Mouse (Mus musculus) gonadal fat pad, adult 2 months (tissue): ENCODE data around the gene Pomt1. TPM values are rescaled to one million over a fixed set of nuclear protein-coding genes. Genes with fewer than 3 reads are reported as not detected.

Experiments used
- DNase-seq: peaks from one replicate; pipeline ENCODE4 v3.0.0-alpha.2; 2012; ENCODE audit warnings: low read depth
- polyA plus RNA-seq: library from polyadenylated mRNA; depleted of rRNA; stranded (reverse); fragments of >200 nt; gene quantifications from 2 replicates; pipeline ENCODE4 v1.2.3, GENCODE M21; 2012

Gene Pomt1
- polyA plus RNA-seq, 1 experiment: 27.7 TPM

- no peak for DNase-seq
Observed at GRCm38 (mm10) chr2:32221577-32221976, 14.8 kb upstream of the Pomt1 start.

- DNase-seq: no peak
Observed at GRCm38 (mm10) chr2:32222057-32222456, 14.3 kb upstream of the Pomt1 start.

- no peak for DNase-seq
Observed at GRCm38 (mm10) chr2:32235433-32235832, 957 bp upstream of the Pomt1 start.

- DNase-seq: no peak
Observed at GRCm38 (mm10) chr2:32236760-32237487, 534 bp downstream of the Pomt1 start.

- no peak for DNase-seq
Observed at GRCm38 (mm10) chr2:32237571-32237970, 1.2 kb downstream of the Pomt1 start.

- no peak for DNase-seq
Observed at GRCm38 (mm10) chr2:32238708-32239435, 2.5 kb downstream of the Pomt1 start.

GRCm38 (mm10) chr2:32240591-32240990 lies 4.2 kb downstream of the Pomt1 start:
- no peak for DNase-seq

- DNase-seq: no peak
Observed at GRCm38 (mm10) chr2:32242986-32243385, 6.6 kb downstream of the Pomt1 start.

- DNase-seq: no peak
Observed at GRCm38 (mm10) chr2:32246741-32247140, 10.4 kb downstream of the Pomt1 start.

GRCm38 (mm10) chr2:32248377-32249361 lies 12.3 kb downstream of the Pomt1 start:
- DNase-seq: no peak

- no peak for DNase-seq
Observed at GRCm38 (mm10) chr2:32251791-32252527, 15.6 kb downstream of the Pomt1 start.

GRCm38 (mm10) chr2:32252658-32253057 lies 16.3 kb downstream of the Pomt1 start:
- DNase-seq: no peak

GRCm38 (mm10) chr2:32253352-32253751 lies 17.0 kb downstream of the Pomt1 start:
- no peak for DNase-seq

- DNase-seq: no peak
Observed at GRCm38 (mm10) chr2:32254563-32254962, 18.2 kb downstream of the Pomt1 start.

GRCm38 (mm10) chr2:32256273-32256672 lies 19.9 kb downstream of the Pomt1 start:
- no peak for DNase-seq

GRCm38 (mm10) chr2:32258887-32259533 lies 22.6 kb downstream of the Pomt1 start:
- no peak for DNase-seq

- no peak for DNase-seq
Observed at GRCm38 (mm10) chr2:32259657-32260417, 23.4 kb downstream of the Pomt1 start, which contains the start of gene Uck1. Uck1 (minus strand) TSS chr2:32260159.

- no peak for DNase-seq
Observed at GRCm38 (mm10) chr2:32260635-32261034, 24.2 kb downstream of the Pomt1 start.

GRCm38 (mm10) chr2:32275823-32276222 lies 39.4 kb downstream of the Pomt1 start:
- no peak for DNase-seq

- no peak for DNase-seq
Observed at GRCm38 (mm10) chr2:32282289-32282688, 45.9 kb downstream of the Pomt1 start.
